Mouse (Mus musculus): Measurements from ENCODE around the gene Atp10a.
A peak's percentile ranks its signal among the peaks of the same experiment; 100 is the strongest.

The Atp10a gene

DNA sequence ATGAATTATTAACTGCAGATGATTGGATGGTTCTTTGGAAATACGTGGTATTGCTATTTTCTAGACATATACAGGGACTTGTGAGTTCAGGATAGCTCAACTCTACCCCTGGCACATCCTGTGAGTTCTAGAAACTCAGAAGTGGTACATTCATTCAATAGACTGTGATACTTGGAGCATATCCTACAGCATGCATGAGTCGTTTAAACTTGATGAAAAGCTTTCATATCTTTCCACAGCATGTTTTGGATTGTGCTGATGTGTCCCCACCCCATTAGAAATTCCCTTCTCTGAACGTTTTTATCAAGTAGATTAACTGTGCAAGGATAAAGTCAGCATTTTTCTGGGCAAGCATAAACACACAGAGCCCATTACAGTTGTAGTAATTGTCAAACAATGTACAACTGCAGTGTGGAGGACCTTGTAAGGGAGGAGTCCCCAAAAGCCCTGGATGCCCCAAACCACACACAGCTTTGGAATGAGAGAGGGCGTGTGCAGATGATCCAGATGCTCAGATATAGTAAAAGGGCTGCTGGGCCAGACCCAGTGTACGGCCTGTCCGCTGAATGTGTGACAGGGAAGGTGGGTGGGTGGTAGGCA lies 35.1 kb downstream of the Atp10a start:
- DNase-seq, result no peak

DNA sequence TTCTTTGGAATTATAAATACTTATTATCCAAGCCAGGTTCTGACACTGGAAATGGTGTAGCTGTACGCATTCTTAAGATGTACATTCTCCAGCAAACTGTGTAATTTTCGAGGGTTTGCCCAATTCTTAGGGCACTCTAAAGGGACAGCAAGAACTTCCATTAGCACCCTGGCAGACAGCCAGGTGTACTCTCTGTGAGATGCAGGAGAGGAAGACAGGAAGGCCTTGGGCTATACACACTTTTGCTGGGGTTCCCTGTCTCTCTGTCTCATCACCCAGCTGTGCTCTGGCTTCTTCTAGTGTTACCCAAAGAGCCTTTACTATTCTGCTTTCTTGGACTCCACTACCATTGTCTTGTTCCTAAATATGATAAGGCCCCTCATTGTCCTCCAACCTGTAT lies 36.7 kb downstream of the Atp10a start:
- no peak for DNase-seq

DNA sequence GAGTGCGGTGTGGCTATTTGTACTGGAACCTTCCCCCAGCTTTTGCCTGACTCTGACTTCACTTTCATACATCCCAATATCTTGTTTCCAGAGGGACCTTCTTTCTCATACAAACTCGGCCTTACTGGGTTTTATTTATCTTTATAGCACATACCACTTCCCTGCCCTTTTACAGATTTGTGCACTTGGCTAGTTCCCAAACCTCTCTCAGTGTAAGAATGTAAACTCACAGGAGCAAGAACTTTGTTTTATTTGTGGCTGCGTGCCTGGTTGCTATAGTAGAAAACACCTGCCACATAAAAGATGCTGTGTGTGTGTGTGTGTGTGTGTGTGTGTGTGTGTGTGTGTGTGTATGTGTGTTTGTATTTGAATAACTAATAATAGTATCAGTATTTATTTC lies 37.4 kb downstream of the Atp10a start:
- no peak for DNase-seq

DNA sequence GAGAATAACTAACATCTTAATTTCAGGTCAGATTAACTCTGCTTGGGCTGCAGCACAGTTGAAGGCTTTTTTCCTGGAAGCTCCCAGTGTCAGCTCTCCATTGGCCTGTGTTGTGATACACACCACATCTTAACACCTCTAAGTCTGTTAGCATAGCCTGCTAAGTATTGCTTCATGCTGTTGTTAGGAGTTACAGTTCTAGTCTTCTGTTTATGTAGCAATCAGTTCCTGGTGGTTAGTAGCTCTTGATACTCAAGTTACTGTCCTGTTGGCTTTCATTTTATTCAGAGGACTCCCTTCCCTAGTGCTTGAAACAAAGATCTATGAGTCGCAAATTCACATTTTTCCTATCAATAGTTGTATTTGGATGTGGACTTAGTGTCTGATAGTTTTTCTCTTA lies 39.7 kb downstream of the Atp10a start:
- DNase-seq, result no peak

DNA sequence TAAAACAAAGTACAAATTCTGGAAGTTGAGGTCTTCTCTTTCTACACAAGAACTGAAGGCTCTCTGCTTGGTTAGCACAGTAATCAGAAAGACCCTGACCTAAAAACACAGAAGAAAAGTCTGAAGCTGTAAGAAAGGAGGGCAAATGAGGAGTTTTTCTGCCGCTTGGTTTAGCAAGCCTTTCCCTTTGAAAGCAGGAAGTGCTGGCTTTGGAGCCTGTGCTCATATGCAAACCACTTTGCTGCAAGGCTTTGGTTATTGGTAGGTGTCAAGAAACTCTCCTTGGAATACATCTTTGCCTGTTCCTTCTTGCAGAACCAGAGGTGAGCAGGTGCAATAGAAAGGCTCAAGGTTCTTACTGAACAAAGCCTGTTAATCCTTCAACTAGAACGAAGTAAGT lies 41.1 kb downstream of the Atp10a start:
- no peak for DNase-seq

DNA sequence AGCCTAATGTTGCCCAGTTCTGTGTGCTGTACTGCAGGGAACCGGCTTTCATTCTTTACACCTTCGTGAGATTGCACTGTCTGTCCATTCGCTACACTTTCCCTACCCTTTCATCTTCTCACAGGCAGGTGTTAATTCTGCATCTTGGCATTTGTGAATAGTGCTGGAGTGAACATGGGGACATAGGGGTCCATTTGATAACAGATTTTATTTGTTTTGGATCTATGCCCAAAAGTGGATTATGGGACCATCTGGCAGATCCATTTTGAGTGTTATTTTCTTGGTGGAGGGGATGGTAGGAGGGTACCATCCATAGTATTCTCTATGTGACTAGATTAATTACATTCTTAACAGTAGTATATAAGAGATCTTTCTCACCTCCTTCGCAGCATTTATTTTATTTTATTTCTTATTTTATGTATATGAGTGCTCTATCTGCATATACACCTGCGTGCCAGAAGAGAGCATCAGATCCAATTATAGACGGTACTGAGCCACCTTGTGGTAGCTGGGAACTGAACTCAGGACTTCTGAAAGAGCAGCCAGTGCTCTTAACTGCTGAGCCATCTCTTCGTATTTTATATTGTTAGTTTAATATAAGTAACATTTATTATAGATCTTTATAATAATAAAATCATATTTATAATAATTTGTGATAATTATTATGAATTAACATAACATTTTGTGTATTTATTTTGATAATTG lies 42.9 kb downstream of the Atp10a start:
- no peak for DNase-seq

DNA sequence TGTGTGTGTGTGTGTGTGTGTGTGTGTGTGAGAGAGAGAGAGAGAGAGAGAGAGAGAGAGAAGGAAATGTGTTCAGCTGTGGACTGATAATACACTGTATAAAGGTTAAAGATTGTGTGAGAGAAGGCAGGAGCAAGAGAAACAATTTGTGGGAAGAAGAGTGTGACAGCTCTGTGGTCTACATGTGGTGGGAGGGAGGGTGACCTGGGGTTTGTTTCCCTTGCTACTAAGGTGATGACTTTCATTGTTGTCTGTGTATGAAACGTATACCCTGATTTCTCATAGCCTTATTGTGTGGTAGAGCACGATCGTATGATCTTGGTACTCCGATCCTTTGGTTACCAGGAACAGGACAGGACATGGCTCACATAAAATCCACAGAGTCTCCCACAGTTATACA lies 45.3 kb downstream of the Atp10a start:
- DNase-seq, result no peak

DNA sequence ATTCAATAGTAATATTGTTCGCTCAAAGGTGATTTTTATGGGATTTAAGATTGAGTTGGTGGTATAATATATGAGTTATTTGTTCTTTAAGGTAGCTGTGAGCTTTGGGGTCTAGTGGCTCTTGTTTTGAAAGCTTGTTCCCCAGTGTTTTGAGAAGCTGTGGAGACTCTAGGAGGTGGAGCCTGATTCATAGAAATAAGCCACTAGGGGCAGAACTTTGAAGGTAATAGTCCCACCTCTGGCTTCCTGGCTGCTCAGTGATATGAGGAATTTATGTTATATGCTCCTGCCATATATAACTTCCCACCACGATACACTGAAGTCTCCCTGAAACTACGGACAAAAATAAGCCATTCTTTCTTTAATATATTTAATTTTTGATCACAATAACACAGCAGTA lies 49.2 kb downstream of the Atp10a start:
- DNase-seq, result no peak

DNA sequence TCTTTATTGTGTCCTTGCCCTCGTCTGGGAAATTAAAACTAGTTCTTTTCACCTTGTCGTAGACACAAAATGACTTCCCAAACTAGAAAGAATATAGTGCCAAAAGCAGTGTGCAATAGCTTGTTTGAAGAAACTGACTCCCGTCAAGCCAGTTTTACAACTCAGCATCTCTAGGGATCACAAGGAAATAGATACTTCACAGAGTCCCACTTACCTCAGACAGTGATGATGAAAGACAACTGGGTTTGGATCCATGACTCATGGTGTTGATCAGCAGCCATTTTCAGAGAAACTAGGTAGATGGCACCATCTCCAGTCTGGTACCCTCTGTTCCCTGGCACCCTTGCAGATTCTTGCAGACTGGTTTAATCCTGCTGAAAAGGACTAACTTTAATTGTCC lies 53.3 kb downstream of the Atp10a start:
- no peak for DNase-seq

DNA sequence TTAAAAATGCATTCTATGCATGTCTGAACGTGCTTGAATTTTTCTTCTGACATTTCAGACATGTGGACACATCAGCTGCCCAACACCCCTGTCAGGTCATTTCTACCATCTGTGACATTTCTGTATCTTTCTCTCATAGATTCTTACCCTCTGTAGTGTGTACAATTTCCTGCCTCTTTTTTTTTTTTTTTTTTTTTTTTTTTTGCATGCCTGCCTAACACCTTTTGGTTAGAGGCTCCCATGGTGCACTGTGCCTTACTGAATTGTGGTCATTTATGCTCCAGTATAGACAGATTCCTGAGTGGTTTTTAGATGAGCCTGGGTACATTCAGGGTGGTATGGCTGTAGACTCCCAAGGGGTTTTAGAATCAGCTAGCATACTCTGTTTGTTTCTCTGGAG lies 54.3 kb downstream of the Atp10a start:
- DNase-seq, result no peak

DNA sequence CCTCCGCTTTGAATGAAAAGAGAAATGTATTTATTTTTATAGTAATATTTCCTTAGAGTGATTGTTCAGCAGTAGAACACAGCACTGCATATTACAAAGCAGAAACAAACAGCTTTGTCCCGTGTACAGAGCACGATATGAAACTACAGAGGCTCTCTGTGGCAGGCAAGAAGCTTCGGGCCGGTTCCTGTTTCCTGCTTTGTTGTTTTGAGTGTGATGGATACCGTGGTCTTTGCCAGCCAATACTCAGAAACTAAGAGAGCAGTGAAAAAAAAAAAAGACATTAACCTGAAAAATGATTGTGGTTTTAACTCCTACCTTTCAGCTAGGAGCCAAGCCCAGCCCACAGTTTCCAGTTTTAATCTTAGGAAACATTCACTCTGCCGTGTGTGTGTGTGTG lies 55.8 kb downstream of the Atp10a start:
- no peak for DNase-seq

DNA sequence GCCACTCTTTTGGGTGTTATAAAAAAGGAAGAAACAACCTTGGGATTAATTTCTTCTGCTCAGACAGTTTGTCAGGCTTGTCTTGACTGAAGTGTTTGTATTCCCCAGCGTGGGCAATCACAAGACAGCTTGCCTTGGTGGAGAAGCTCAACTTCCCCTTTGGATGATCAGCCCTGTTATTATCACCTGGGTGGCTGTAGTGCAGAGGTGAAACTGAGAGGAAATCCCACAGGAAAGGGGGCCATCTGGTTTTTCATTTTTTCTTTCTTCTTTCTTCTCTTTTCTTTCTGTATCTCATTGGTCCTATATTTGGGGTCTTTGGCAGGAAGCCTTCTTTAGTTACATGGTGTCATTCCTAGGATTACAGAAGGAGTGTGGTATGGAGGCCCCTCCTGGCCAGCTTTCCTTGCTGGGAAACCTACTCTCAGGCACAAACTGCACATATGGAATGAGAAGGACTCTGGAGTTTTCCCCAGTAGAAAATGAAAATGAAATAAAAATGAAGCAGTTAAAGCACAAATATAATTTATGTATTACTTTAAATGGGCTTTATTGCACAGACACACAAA lies 59.7 kb downstream of the Atp10a start:
- DNase-seq, result no peak

DNA sequence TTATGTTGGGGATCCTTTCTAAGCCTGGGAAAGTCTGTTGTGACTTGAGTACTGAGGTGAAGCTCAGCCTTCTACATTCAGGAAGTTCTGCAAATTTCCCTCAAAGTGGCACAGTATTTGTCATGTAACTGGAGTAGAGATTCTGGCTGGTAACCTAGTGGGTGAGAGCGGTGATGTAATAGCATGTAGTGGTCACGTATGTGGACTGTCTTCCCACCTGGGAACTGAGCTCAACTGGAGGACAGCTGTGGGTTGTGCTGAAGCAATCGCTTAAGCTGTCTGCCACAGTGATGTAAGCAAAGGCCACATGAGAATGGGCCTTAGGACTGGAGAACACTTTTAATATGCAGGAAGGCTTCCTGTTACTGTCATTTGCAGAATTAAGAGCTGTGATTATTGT lies 60.7 kb downstream of the Atp10a start:
- no peak for DNase-seq

DNA sequence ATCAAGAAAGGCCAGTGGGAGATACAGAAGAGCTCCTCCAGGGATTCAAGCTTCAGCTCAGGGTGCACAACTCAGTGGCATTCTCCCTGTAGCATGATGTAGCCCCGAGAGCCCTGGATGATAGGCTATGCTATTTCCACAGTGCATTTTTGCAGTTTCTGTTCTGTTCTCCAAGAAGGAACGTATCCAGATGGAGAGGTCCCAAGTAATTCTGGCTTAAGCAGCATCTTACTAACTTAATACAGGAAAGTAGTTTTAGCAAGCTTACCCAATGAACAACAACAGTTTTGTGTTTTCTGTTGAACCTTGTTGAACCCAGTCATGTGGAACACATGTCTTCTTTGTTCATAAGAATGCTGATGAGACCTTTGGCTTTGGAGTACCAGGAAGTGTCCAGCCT lies 62.6 kb downstream of the Atp10a start:
- no peak for DNase-seq

DNA sequence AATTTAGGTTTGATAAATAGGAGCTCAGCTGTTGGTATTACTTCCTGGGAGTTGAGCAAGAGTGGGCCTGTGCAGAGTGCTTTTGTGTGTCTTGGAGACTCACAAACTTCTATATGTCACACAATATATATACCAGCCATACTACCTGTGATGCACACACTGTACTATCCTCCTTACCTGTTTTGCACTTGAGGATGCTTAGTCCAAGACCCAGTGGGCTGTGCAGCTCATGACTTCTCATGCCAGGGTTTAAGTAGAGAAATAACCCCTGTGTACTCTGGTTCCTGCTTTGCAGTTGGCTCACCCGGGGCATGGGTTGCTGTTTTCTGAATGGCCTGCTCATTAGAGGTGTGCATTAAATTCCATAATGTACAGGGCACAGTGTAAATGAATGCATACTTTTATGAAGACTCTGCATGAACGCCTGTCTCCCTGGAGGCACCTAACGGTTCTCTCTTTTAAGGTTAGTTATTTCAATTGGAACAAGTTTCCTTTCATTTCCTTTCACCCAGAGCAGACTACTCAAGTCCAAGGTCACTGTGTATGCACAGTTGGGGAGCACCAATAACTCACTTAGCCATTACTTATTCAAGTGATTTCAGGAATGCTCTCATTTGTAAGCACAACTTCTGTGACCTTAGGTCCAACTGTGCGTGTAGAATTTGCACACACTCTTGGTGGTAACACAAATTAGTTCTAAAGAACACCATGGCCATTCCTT lies 63.4 kb downstream of the Atp10a start:
- DNase-seq, result no peak

DNA sequence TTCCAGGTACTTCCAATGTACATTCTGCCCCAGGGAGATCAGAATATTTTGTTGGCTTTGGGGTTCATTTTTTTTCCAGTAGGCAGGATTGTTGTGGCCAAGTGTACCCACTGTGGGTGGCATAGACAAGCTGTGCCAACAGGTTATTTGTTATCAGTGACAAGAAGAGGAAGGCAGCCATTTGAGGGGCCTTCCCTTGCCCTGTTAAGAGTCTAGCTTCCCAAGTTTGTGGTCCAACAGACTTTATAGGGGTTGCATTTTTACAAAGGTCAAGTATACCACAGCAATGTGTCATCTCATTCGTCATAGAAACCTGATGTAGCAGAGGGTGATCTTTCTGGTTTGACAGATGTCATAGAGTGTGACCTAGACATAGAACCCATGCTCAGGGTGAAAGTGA lies 66.3 kb downstream of the Atp10a start:
- DNase-seq, result no peak

DNA sequence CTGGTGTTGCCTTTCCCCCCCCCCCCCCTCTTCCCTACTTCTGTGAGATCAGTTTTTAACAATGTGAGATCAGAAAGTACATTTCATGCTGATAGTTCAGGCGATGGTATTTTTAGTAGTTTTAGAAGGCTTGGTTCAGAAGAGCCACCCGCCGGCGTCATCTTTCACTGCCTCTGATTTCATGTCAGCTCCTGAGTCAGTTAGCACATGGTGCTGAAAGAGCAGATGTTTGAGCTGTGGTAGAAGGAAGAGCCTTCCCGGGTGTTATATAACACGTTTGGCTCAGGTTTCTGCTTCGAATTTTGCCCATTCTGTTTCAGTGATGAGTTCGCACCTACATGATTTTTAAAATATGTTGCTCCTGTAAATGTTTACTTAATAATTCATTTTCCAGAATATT lies 74.2 kb downstream of the Atp10a start:
- peak; percentile 48 for DNase-seq

DNA sequence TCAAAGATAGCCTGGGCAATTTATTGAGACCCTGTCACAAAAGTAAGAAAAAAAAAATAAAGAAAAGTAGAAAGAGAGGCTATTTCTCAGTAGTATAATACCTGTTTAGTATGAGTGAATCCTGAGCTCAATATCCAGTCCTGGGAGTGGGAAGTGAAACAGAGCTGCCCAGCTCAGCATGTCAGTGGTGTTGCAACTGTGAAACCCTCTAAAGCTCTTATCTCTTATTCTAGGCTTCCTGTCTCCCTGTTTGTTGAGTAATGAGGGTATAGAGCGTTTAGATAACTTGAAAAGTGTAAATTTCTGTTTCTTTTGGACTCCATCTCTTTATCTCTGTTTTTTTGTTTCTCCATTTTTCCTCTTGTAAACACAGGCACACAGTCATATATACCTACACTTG lies 74.9 kb downstream of the Atp10a start:
- DNase-seq, result no peak

DNA sequence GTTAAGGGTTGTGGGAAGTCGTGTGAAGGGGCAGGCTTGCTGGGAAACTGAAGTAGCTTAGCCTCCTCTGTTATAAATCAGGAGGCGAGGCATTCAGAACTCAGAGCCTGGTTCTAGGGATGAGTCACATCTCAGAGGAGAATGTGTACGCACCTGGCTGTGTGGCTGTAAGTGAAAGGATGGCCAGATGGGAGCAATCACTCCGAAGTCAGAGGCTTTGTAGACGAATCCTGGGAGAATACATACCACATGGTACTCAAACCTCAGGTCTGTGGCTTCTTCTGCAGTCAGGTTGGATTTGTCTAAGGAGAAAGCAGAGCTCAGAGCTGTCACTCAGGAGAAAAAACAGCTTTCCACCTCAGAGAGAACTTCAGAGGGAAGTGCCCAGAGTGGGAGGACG lies 76.4 kb downstream of the Atp10a start:
- no peak for DNase-seq

DNA sequence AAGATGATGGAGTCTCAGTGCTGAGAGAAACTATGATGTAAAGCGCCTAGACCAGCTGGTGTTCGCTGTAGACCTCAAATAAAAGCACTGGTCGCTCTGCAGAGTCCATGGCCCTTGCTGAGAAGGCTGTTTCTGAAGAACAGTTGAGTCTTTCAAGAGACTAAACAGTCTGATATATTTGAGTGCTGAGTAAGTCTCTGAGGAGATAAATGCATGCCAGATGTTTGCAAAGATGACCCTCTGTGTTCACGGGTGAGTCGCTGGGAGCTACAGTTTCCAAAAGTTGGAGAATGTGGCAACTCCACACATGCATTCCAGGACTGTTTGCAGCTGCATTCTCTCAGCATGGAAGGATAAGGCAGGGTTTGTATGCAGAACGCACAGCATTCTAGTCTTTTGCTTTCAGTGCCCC lies 77.5 kb downstream of the Atp10a start:
- no peak for DNase-seq

DNA sequence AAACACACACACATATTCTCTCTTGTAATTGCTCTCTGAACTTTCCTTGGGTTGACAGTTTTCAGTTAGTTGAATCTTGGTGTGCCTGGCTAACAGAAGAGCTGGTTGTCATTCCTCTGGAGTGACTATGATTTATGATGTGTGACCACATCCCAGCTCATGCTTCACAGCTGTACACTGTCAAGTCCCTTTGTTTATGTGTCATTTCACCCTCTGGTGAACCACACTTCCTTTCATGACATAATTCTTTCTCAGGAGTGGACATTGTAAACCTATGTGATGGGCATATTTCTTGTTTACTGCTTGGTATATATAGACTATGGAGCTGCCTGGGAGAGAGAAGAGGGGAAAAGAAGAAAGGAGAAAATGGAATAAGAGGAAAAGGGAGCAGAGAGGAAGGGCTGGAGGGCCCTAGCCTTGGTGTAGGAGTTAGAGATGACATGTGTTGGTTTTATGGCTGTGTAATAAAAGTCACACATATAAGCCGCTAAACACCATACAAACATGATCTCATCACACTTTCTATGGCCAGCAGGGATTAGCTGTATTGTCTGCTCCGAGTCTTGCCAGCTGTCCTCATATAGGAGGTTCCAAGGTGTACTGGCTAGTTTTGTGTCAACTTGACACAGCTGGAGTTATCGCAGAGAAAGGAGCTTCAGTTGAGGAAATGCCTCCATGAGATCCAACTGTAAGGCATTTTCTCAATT lies 81.0 kb downstream of the Atp10a start:
- DNase-seq, result no peak

DNA sequence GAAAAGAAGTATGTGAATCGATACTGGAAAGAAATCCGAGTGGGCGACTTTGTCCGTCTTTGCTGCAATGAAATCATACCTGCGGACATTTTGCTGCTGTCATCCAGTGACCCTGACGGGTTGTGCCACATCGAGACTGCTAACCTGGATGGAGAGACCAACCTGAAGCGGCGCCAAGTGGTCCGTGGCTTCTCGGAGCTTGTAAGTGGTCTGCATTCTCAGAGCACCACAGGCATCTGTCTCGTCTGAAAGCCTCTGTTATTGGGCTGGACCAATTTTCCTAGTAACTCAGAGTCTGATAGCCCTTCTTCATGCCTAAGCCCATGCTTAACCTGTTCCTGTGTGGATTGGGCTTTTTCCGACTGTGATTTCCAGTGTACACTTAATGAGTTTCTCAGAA lies 84.2 kb downstream of the Atp10a start:
- DNase-seq, result no peak

DNA sequence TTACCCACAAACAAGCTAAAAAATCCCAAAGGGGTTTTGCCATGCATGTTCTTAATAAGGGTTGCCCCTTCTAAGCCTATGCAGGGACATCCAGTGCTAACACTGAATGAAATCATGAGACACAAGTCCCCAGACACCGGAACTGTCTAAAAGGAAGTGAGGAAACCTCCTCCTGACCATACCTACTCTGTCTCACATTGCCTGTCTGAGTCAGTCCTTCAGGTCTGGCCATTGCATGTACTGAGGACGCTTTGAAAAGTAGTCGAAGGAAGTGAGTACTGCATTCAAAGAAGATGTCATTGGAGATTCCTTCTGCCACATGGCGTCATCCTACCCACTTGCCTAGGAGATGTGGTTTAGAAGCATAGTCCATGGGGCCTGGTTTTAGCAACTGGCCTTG lies 84.9 kb downstream of the Atp10a start:
- no peak for DNase-seq

DNA sequence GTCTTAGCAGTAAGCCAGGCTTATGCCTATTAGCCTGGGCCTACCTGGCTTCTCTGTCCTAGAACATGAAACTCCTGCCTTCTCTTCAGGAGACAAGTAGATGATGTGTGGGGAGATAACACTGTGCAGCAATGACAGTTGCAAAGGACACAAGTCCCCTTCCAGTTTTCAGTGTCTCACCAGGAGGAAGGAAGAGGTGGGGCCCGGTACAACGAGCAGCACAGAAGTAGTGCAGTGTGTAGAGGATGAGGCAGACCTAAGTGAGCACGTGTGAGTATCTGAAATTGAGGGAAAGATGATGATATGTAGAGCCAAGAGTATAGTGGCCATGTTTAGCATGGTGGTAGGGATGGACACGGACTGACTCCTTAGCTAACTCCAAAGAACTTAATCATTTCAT lies 86.0 kb downstream of the Atp10a start:
- no peak for DNase-seq
